8 mouse cellular contexts compared by ENCODE assay signal in genomic region chr10:91171455-91172328, GRCm38 (mm10). TPM values are rescaled to one million over a fixed set of nuclear protein-coding genes. Genes with fewer than 3 reads are reported as not detected.
DNase-seq lines count a peak whose midpoint lies in the region; ATAC-seq and TF ChIP-seq lines count a peak whose summit lies in the region.

No protein-coding gene starts in this region.

- peak overlapping the region; percentile 100 for H3K4me3 ChIP-seq in erythroblast, embryonic 14.5 days (replicated peaks)
- peak overlapping the region; percentile 84 for H3K4me3 ChIP-seq in heart, embryonic 12.5 days
- peak overlapping the region; percentile 96 for H3K4me3 ChIP-seq in kidney, postnatal 0 days (replicated peaks; ENCODE audit: low read depth, low read length)
- peak overlapping the region; percentile 89 for H3K4me3 ChIP-seq in liver, embryonic 11.5 days (ENCODE audit: low read depth, low read length)
- peak overlapping the region; percentile 52 for H3K4me3 ChIP-seq in myocyte

- H3K27me3 ChIP-seq in erythroblast, embryonic 14.5 days (ENCODE audit: control insufficient read depth): no peaks in the 10 kb centered on the region
- no peaks in the 10 kb centered on the region for H3K27me3 ChIP-seq in heart, embryonic 12.5 days (replicated peaks)
- H3K27me3 ChIP-seq in kidney, postnatal 0 days (ENCODE audit: insufficient read depth, low read length): no peaks in the 10 kb centered on the region
- no peaks in the 10 kb centered on the region for H3K27me3 ChIP-seq in liver, embryonic 11.5 days (replicated peaks; ENCODE audit: control insufficient read depth, insufficient read depth, low read length)
- no peaks in the 10 kb centered on the region for H3K27me3 ChIP-seq in myocyte (ENCODE audit: control insufficient read depth, insufficient read depth, insufficient read length)

- H3K9me3 ChIP-seq in erythroblast, embryonic 14.5 days (ENCODE audit: control insufficient read depth, low read length): no peaks in the 10 kb centered on the region
- no peaks in the 10 kb centered on the region for H3K9me3 ChIP-seq in heart, embryonic 12.5 days (replicated peaks)
- H3K9me3 ChIP-seq in kidney, postnatal 0 days (replicated peaks; ENCODE audit: low read length): no peaks in the 10 kb centered on the region
- H3K9me3 ChIP-seq in liver, embryonic 11.5 days (ENCODE audit: control insufficient read depth, low read length): no peaks in the 10 kb centered on the region

- peak overlapping the region; percentile 99 for H3K27ac ChIP-seq in heart, embryonic 12.5 days (ENCODE audit: poor library complexity, severe bottlenecking)
- peak overlapping the region; percentile 99 for H3K27ac ChIP-seq in kidney, postnatal 0 days
- peak overlapping the region; percentile 100 for H3K27ac ChIP-seq in liver, embryonic 11.5 days (ENCODE audit: low read depth, low read length)

- TF ChIP-seq CTCF in kidney, postnatal 0 days (IDR thresholded peaks at IDR 0.05; ENCODE audit: low read depth): no peak

- peak overlapping the region; percentile 88 for H3K4me2 ChIP-seq in heart, embryonic 12.5 days
- H3K4me2 ChIP-seq in kidney, postnatal 0 days (ENCODE audit: low read length): peak overlapping the region; percentile 69
- H3K4me2 ChIP-seq in liver, embryonic 11.5 days: peak overlapping the region; percentile 92
- H3K4me2 ChIP-seq in myocyte (ENCODE audit: low read depth): peak overlapping the region; percentile 87

- H3K36me3 ChIP-seq in erythroblast, embryonic 14.5 days (ENCODE audit: control insufficient read depth): peaks cover 33% of the 10 kb centered on the region
- H3K36me3 ChIP-seq in heart, embryonic 12.5 days: 0 out of 2 replicates have a peak, but pooled peaks cover 3% of the 10 kb centered on the region
- no peaks in the 10 kb centered on the region for H3K36me3 ChIP-seq in kidney, postnatal 0 days (ENCODE audit: insufficient read depth, low read length)
- H3K36me3 ChIP-seq in liver, embryonic 11.5 days (ENCODE audit: control insufficient read depth, insufficient read depth, low read length): 0 out of 2 replicates have a peak, but pooled peaks cover 9% of the 10 kb centered on the region
- no peaks in the 10 kb centered on the region for H3K36me3 ChIP-seq in myocyte (ENCODE audit: control insufficient read depth, insufficient read depth)

- peak; percentile 99 for ATAC-seq in heart, embryonic 12.5 days (ENCODE audit: insufficient number of reproducible peaks, low FRiP score)
- ATAC-seq in kidney, postnatal 0 days (replicated peaks; ENCODE audit: low FRiP score, low read depth): peak; percentile 97
- ATAC-seq in liver, embryonic 11.5 days (replicated peaks; ENCODE audit: low FRiP score): peak; percentile 97

- H3K79me2 ChIP-seq in myocyte (ENCODE audit: control insufficient read depth, insufficient read depth): peaks cover 37% of the 10 kb centered on the region

- peak overlapping the region; percentile 86 for H3ac ChIP-seq in myocyte (ENCODE audit: control insufficient read depth, insufficient read length)

- DNase-seq in CD4-positive, CD25-positive, alpha-beta regulatory T cell, adult 2 months (ENCODE audit: low read depth, low spot score): peak; percentile 95
- DNase-seq in brain, embryonic 18.5 days (ENCODE audit: low read depth, low spot score): peak; percentile 81
- DNase-seq in kidney, postnatal 0 days (ENCODE audit: low spot score): peak; percentile 97
- DNase-seq in liver, embryonic 11.5 days (ENCODE audit: low spot score): peak; percentile 98
- DNase-seq in spleen, postnatal 4 days (ENCODE audit: low spot score in 2 of 2): peak; percentile 93 to 96

- TF ChIP-seq POLR2A in myocyte (IDR thresholded peaks at IDR 0.05; ENCODE audit: insufficient read length, low read depth): peak; percentile 81

- peaks cover 46% of the 10 kb centered on the region for H3K4me1 ChIP-seq in erythroblast, embryonic 14.5 days (ENCODE audit: control insufficient read depth)
- peaks cover 26% of the 10 kb centered on the region for H3K4me1 ChIP-seq in heart, embryonic 12.5 days (replicated peaks)
- H3K4me1 ChIP-seq in kidney, postnatal 0 days (replicated peaks; ENCODE audit: insufficient read depth, low read length): peaks cover 18% of the 10 kb centered on the region; the same call in 1 of the 2 replicates
- H3K4me1 ChIP-seq in liver, embryonic 11.5 days (replicated peaks; ENCODE audit: control insufficient read depth, insufficient read depth, low read length): peaks cover 22% of the 10 kb centered on the region

- H3K9ac ChIP-seq in heart, embryonic 12.5 days: peak overlapping the region; percentile 99
- H3K9ac ChIP-seq in kidney, postnatal 0 days (ENCODE audit: low read depth, low read length): peak overlapping the region; percentile 98
- peak overlapping the region; percentile 97 for H3K9ac ChIP-seq in liver, embryonic 11.5 days (ENCODE audit: low read depth, low read length)

- under 1% methylated on average over 68 of the region's 68 CpGs for WGBS in heart, embryonic 12.5 days
- WGBS in kidney, postnatal 0 days: under 1% methylated on average over 65 of the region's 68 CpGs
- WGBS in liver, embryonic 11.5 days: under 1% methylated on average over 68 of the region's 68 CpGs

TF ChIP-seq in myocyte, 11 proteins besides CTCF, POLR2A, EP300 and RAD21:
- TF ChIP-seq TCF3 (IDR thresholded peaks at IDR 0.05; ENCODE audit: insufficient read length, low read depth) (no peak), MYOG (IDR thresholded peaks at IDR 0.05; ENCODE audit: control insufficient read depth in 1 of 3, insufficient read depth in 1 of 3, insufficient read length in 2 of 3, low read depth in 2 of 3) (peak in 1 of 3 experiments; percentile 4), MYOD1 (IDR thresholded peaks at IDR 0.05; ENCODE audit: control insufficient read depth in 1 of 3, insufficient read length in 2 of 3, low read depth in 2 of 3) (no peak), POLR2AphosphoS2 (IDR thresholded peaks at IDR 0.05; ENCODE audit: insufficient read length, low read depth) (peak; percentile 92), SRF (IDR thresholded peaks at IDR 0.05; ENCODE audit: control insufficient read depth, insufficient read length, low read depth) (peak; percentile 54), REST (IDR thresholded peaks at IDR 0.05; ENCODE audit: insufficient read depth, insufficient read length) (peak; percentile 20), E2F4 (IDR thresholded peaks at IDR 0.05; ENCODE audit: insufficient read depth) (peak; percentile 77), TCF12 (IDR thresholded peaks at IDR 0.05; ENCODE audit: insufficient read depth, poor library complexity, severe bottlenecking) (no peak)

RNA-seq across cellular contexts. Expression of gene Tmpo, which starts 9.4 kb away (rescaled TPM):
- 25.2 and 37.9 TPM in 2 replicates for polyA plus RNA-seq in erythroblast, embryonic 14.5 days (2012)
- 203 and 212 TPM in 2 replicates for polyA plus RNA-seq in heart, embryonic 12.5 days (2016; fragmentation: Nextera tagmentation; extraction: Ambion mirVana)
- polyA plus RNA-seq in kidney, postnatal 0 days (2015; fragmentation: Nextera tagmentation; extraction: Ambion mirVana): 156 and 160 TPM in 2 replicates
- 207 and 219 TPM in 2 replicates for polyA plus RNA-seq in liver, embryonic 11.5 days (2014; fragmentation: Nextera tagmentation; extraction: Ambion mirVana)
- 55.6 TPM for polyA plus RNA-seq in myocyte (2012; fragmentation: generic; extraction: Trizol)

RNA-seq across cellular contexts. Expression of gene Slc25a3, which starts 47.8 kb away (rescaled TPM):
- polyA plus RNA-seq in erythroblast, embryonic 14.5 days (2012): 18.7 and 21.2 TPM in 2 replicates
- 782 and 785 TPM in 2 replicates for polyA plus RNA-seq in heart, embryonic 12.5 days (2016; fragmentation: Nextera tagmentation; extraction: Ambion mirVana)
- 894 and 974 TPM in 2 replicates for polyA plus RNA-seq in kidney, postnatal 0 days (2015; fragmentation: Nextera tagmentation; extraction: Ambion mirVana)
- 481 and 504 TPM in 2 replicates for polyA plus RNA-seq in liver, embryonic 11.5 days (2014; fragmentation: Nextera tagmentation; extraction: Ambion mirVana)
- 846 TPM for polyA plus RNA-seq in myocyte (2012; fragmentation: generic; extraction: Trizol)

Comparison
In these comparisons a context has a peak if more than half of its experiments do, and no peak if none do; other contexts are left out.
1. Peak in every context shown above with its lines: DNase-seq, ATAC-seq, H3K4me3 ChIP-seq and H3K27ac ChIP-seq.
2. RNA of gene Slc25a3, which starts 47.8 kb away (polyA plus RNA-seq): 894 to 974 TPM in kidney, postnatal 0 days, 846 TPM in myocyte (single experiment), 782 to 785 TPM in heart, embryonic 12.5 days and 481 to 504 TPM in liver, embryonic 11.5 days; 18.7 to 21.2 TPM in erythroblast, embryonic 14.5 days; every median in the first group is over 10 times any median in the second.